Mouse (Mus musculus): ENCODE results near the gene Acr. TPM values are rescaled to one million over a fixed set of nuclear protein-coding genes. Genes with fewer than 3 reads are reported as not detected.

Gene Acr
- total RNA-seq (2017), result not detected in 2 replicates

GRCm38 (mm10) chr15:89568114-89568513 is at the start of gene Acr:
Gene Acr (plus strand): TSS chr15:89568326.
- ATAC-seq (ENCODE audit: extremely low read depth, insufficient number of reproducible peaks, low FRiP score, poor library complexity, severe bottlenecking), result no peak

- ATAC-seq (ENCODE audit: extremely low read depth, insufficient number of reproducible peaks, low FRiP score, poor library complexity, severe bottlenecking), result no peak
Observed at GRCm38 (mm10) chr15:89521951-89522350, 46.2 kb upstream of the Acr start.

- ATAC-seq (ENCODE audit: extremely low read depth, insufficient number of reproducible peaks, low FRiP score, poor library complexity, severe bottlenecking), result no peak
Observed at GRCm38 (mm10) chr15:89522566-89523282, 45.4 kb upstream of the Acr start.

- no peak for ATAC-seq (ENCODE audit: extremely low read depth, insufficient number of reproducible peaks, low FRiP score, poor library complexity, severe bottlenecking)
Observed at GRCm38 (mm10) chr15:89523283-89523832, 44.8 kb upstream of the Acr start.

- ATAC-seq (ENCODE audit: extremely low read depth, insufficient number of reproducible peaks, low FRiP score, poor library complexity, severe bottlenecking), result no peak
Observed at GRCm38 (mm10) chr15:89524001-89524571, 44.0 kb upstream of the Acr start.

GRCm38 (mm10) chr15:89524611-89525415 is 43.3 kb upstream of the Acr start:
- ATAC-seq (ENCODE audit: extremely low read depth, insufficient number of reproducible peaks, low FRiP score, poor library complexity, severe bottlenecking), result no peak

GRCm38 (mm10) chr15:89525464-89525863 is 42.7 kb upstream of the Acr start:
- no peak for ATAC-seq (ENCODE audit: extremely low read depth, insufficient number of reproducible peaks, low FRiP score, poor library complexity, severe bottlenecking)

- ATAC-seq (ENCODE audit: extremely low read depth, insufficient number of reproducible peaks, low FRiP score, poor library complexity, severe bottlenecking), result no peak
Observed at GRCm38 (mm10) chr15:89525896-89526295, 42.2 kb upstream of the Acr start.

GRCm38 (mm10) chr15:89526776-89527325 is 41.3 kb upstream of the Acr start:
- ATAC-seq (ENCODE audit: extremely low read depth, insufficient number of reproducible peaks, low FRiP score, poor library complexity, severe bottlenecking), result no peak

- no peak for ATAC-seq (ENCODE audit: extremely low read depth, insufficient number of reproducible peaks, low FRiP score, poor library complexity, severe bottlenecking)
Observed at GRCm38 (mm10) chr15:89527466-89527865, 40.7 kb upstream of the Acr start.

GRCm38 (mm10) chr15:89528201-89528850 is 39.8 kb upstream of the Acr start:
- no peak for ATAC-seq (ENCODE audit: extremely low read depth, insufficient number of reproducible peaks, low FRiP score, poor library complexity, severe bottlenecking)

- no peak for ATAC-seq (ENCODE audit: extremely low read depth, insufficient number of reproducible peaks, low FRiP score, poor library complexity, severe bottlenecking)
Observed at GRCm38 (mm10) chr15:89528923-89529322, 39.2 kb upstream of the Acr start.

GRCm38 (mm10) chr15:89530336-89530735 is 37.8 kb upstream of the Acr start:
- ATAC-seq (ENCODE audit: extremely low read depth, insufficient number of reproducible peaks, low FRiP score, poor library complexity, severe bottlenecking), result no peak

- no peak for ATAC-seq (ENCODE audit: extremely low read depth, insufficient number of reproducible peaks, low FRiP score, poor library complexity, severe bottlenecking)
Observed at GRCm38 (mm10) chr15:89531399-89531798, 36.7 kb upstream of the Acr start.

GRCm38 (mm10) chr15:89532026-89532923 is 35.9 kb upstream of the Acr start:
- ATAC-seq (ENCODE audit: extremely low read depth, insufficient number of reproducible peaks, low FRiP score, poor library complexity, severe bottlenecking), result no peak

GRCm38 (mm10) chr15:89532924-89533842 is 34.9 kb upstream of the Acr start:
- ATAC-seq (ENCODE audit: extremely low read depth, insufficient number of reproducible peaks, low FRiP score, poor library complexity, severe bottlenecking), result no peak

- ATAC-seq (ENCODE audit: extremely low read depth, insufficient number of reproducible peaks, low FRiP score, poor library complexity, severe bottlenecking), result no peak
Observed at GRCm38 (mm10) chr15:89533843-89534207, 34.3 kb upstream of the Acr start.
